Mouse (Mus musculus) mature B cell (primary cell): Measurements from ENCODE around the gene Auh.

ENCODE experiments used
- in situ Hi-C: fragments of 300-500 bp; cut with MboI; formaldehyde crosslinking; loops from 2 replicates; pipeline ENCODE4 v1.14.3; 2019

Gene Auh

GRCm38 (mm10) chr13:52929209-52930171 lies at the start of gene Auh:
Gene Auh (minus strand): TSS chr13:52929681.
- in situ Hi-C loops = no loop called here

- in situ Hi-C loops = loop anchor here (25.0 kb wide), 1 partner anchor 1141 kb away; the partner anchor contains the start of gene Gadd45g
Observed at GRCm38 (mm10) chr13:52978321-52978981, 49.0 kb upstream of the Auh start.

DNA sequence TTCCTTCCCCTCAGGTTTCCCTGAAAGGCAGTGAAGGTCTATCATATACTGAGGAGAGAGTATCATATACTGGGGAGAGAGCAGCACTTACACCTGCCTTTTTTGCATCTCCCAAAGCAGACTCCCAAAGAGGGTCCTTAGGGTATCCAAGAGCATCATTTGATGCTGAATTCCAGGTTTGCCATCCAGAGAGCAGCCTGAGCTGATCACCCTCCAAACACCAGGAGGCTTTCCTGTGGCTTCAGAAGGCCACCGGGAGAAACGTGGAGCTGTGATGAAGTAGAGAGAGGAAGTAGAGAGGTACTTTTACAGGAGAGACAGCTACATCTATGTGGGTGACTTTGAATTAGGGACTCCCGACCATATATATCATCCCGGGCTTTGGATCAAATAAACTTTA lies 48.3 kb upstream of the Auh start:
- in situ Hi-C loops = loop anchor here (25.0 kb wide), 1 partner anchor 1140 kb away; the partner anchor contains the start of gene Gadd45g

DNA sequence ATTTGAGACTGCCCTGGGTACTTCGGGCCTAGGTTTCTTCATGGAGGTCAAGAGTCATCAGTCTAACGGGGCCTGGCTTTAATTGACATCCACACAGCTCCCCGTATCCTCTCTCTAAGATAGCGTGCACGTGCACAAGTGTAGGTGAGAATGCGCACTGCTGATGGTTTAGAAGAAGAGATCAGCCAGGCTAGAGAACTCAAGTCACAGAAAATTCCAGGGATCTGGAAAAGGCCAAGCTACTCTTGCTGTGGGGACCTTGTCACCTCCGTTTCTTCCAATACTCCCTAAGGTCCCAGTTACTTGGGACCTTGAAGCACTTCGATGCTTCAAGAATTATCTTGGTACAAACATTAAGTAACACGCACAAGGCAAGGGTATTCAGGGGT lies 47.7 kb upstream of the Auh start:
- in situ Hi-C loops = loop anchor here (25.0 kb wide), 1 partner anchor 1140 kb away; the partner anchor contains the start of gene Gadd45g

GRCm38 (mm10) chr13:52976510-52977220 lies 47.2 kb upstream of the Auh start:
- in situ Hi-C loops = loop anchor here (25.0 kb wide), 1 partner anchor 1139 kb away; the partner anchor contains the start of gene Gadd45g

DNA sequence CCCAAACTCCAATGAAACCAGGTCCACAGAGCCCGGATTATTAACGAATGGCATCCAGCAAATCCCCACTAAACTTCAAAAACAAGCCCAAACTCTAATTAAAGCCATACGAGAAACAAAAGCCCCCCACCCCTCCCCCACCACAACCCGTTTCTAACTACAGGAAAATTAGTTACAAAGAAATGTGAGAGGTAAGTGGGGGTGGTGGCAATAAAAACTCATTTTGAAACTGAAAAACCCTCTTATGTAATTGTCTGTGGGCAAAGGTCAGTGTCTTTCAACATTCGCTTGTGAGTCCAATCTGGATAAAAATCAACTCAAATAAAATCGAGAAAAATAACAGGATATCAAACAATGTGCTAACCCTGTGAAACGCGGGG lies 46.6 kb upstream of the Auh start:
- in situ Hi-C loops = loop anchor here (25.0 kb wide), 1 partner anchor 1139 kb away; the partner anchor contains the start of gene Gadd45g

- in situ Hi-C loops = loop anchor here (25.0 kb wide), 1 partner anchor 1137 kb away; the partner anchor contains the start of gene Gadd45g
Observed at GRCm38 (mm10) chr13:52974676-52975075, 45.2 kb upstream of the Auh start.

DNA sequence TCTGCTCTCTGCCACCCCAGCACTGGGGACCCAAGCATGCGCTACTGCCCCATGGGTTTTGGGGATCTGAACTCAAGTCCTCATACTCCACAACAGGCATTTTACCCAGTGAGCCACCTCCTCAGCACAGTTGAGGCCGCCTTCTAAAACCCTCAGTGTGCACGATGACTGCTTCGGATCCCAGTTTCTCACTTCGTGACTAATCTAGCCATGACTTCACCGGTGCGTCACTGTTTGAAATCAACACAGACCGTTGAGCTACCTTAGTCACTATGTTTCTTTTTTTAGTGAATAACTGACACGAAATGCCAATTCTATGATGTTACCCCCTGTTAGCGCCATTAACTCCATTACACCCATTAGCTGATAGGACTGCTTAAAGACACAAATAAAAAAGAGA lies 43.9 kb upstream of the Auh start:
- in situ Hi-C loops = no loop called here

DNA sequence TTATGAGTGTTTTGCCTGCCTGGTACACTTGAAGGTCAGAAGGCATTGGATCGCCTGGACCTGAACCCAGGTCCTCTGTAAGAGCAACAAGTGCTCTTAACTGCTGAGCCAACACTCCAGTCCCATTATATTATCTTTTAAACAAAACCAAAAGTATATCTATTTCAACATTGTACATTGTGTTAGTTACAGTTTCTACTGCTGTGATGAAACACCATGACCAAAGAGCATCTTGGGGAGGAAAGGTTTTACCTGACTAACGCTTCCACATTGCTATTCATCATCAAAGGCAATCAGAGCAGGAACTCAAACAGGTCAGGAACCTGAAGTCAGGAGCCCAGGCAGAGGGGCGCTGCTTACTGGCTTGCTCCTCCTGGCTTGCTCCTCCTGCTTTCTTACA lies 43.1 kb upstream of the Auh start:
- in situ Hi-C loops = no loop called here

- in situ Hi-C loops = no loop called here
Observed at GRCm38 (mm10) chr13:52970876-52971275, 41.4 kb upstream of the Auh start.

- in situ Hi-C loops = no loop called here
Observed at GRCm38 (mm10) chr13:52962922-52963321, 33.4 kb upstream of the Auh start.

GRCm38 (mm10) chr13:52962361-52962760 lies 32.9 kb upstream of the Auh start:
- in situ Hi-C loops = no loop called here

- in situ Hi-C loops = no loop called here
Observed at GRCm38 (mm10) chr13:52953779-52954553, 24.5 kb upstream of the Auh start.

DNA sequence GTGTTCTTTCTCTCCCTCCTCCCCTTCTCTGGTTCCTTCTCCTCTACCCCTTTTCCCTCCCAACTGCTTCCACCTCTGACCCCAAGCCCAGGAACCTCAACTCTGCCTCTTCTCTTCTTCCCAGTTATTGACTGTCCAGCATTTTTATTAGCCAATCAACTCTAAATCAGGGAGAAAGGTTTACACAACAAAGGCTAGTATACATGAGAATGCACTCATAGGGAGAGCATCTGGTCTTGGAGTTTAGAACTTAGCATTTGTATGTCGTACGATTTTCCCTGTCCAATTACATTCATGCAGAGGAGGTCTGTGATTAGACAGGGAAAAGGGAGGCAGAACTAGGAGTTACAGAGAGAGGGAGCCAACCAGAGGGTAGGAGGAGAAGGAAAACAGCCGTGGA lies 19.7 kb upstream of the Auh start:
- in situ Hi-C loops = no loop called here

GRCm38 (mm10) chr13:52947545-52947944 lies 18.1 kb upstream of the Auh start:
- in situ Hi-C loops = no loop called here

GRCm38 (mm10) chr13:52945769-52946168 lies 16.3 kb upstream of the Auh start:
- in situ Hi-C loops = no loop called here

DNA sequence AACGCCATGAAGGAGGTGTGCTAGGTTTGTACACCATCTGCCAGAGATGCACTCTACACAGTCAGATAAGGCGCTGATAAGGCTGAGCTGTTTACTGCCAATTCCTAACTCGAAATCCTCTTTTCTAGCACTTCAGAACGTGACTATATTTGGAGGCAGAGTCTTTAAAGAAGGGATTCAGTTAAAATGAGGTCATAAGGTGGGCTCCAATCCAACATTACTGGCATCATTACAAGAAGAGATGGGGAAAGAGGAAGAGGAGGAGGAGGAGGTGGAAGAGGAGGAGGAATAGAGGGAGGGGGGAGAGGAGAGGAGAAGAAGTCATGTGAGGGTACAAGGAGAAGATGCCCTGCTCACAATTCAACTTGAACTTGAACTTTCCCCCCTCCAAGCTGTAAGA lies 14.6 kb upstream of the Auh start:
- in situ Hi-C loops = no loop called here

- in situ Hi-C loops = no loop called here
Observed at GRCm38 (mm10) chr13:52942876-52943388, 13.5 kb upstream of the Auh start.

- in situ Hi-C loops = no loop called here
Observed at GRCm38 (mm10) chr13:52940956-52941355, 11.5 kb upstream of the Auh start.

DNA sequence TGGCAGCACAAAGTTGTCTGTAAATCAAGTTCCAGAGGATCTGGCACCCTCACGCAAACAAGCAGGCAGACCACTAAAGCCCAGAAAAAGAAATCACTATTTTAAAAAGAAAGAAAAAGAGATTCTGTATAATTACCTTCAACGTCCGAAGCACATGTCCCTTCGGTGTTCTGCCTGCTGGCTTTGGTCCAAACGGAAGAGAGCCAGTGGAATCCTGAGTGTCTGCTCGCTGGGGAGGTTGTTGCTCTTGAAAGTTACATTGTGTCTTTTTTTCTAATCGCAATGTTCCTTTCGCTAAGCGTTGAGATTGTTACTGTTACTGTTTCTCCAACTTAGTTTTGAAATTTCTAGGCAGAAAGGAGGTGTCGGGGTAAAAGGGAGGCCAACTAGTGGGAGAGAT lies 1.1 kb upstream of the Auh start:
- in situ Hi-C loops = no loop called here

DNA sequence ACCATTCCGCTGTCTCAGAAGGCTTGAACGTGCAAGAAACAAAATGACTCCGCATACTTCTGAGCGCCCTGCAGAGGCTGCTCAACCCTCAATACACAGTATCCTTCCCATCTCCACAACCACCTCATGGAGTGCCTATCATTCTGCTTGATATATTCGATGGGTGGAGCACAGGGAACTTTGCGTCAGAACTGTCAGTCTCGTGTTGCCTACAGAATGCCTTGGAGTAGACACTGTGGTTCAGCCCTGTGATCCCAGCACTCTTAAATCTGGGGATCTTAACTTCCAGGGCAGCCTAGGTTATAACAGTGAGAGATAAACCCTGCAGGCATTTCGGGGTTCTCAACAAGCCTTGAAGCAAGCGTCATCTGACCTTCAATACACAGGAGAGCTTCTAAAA lies 1.1 kb downstream of the Auh start:
- in situ Hi-C loops = no loop called here
